Mouse (Mus musculus): Measurements from ENCODE around the gene Abcc3. TPM values are rescaled to one million over a fixed set of nuclear protein-coding genes. Genes with fewer than 3 reads are reported as not detected.
A peak's percentile ranks its signal among the peaks of the same experiment; 100 is the strongest.

Gene Abcc3
- total RNA-seq (2015; ENCODE audit: low replicate concordance) (2.9 and 6.7 TPM in 2 replicates), total RNA-seq (2017; ENCODE audit: low replicate concordance) (4.5 TPM in 1 of 2 replicates, not detected in the other)

- ATAC-seq (replicated peaks; ENCODE audit: low FRiP score, poor library complexity, severe bottlenecking) = no peak
Measured at GRCm38 (mm10) chr11:94392672-94393109, at the start of gene Abcc3. TSS of gene Abcc3 (minus strand) at chr11:94392997.

- ATAC-seq (replicated peaks; ENCODE audit: low FRiP score, poor library complexity, severe bottlenecking) = no peak
Measured at GRCm38 (mm10) chr11:94441752-94442151, 49.0 kb upstream of the Abcc3 start.

GRCm38 (mm10) chr11:94441122-94441521 lies 48.3 kb upstream of the Abcc3 start:
- no peak for ATAC-seq (replicated peaks; ENCODE audit: low FRiP score, poor library complexity, severe bottlenecking)

- no peak for ATAC-seq (replicated peaks; ENCODE audit: low FRiP score, poor library complexity, severe bottlenecking)
Measured at GRCm38 (mm10) chr11:94440421-94440820, 47.6 kb upstream of the Abcc3 start.

- no peak for ATAC-seq (replicated peaks; ENCODE audit: low FRiP score, poor library complexity, severe bottlenecking)
Measured at GRCm38 (mm10) chr11:94429011-94429651, 36.3 kb upstream of the Abcc3 start.

- no peak for ATAC-seq (replicated peaks; ENCODE audit: low FRiP score, poor library complexity, severe bottlenecking)
Measured at GRCm38 (mm10) chr11:94428091-94428835, 35.5 kb upstream of the Abcc3 start.

GRCm38 (mm10) chr11:94425656-94426055 lies 32.9 kb upstream of the Abcc3 start:
- ATAC-seq (replicated peaks; ENCODE audit: low FRiP score, poor library complexity, severe bottlenecking) = no peak

- no peak for ATAC-seq (replicated peaks; ENCODE audit: low FRiP score, poor library complexity, severe bottlenecking)
Measured at GRCm38 (mm10) chr11:94425215-94425614, 32.4 kb upstream of the Abcc3 start.

GRCm38 (mm10) chr11:94424380-94424779 lies 31.6 kb upstream of the Abcc3 start:
- ATAC-seq (replicated peaks; ENCODE audit: low FRiP score, poor library complexity, severe bottlenecking) = no peak

- no peak for ATAC-seq (replicated peaks; ENCODE audit: low FRiP score, poor library complexity, severe bottlenecking)
Measured at GRCm38 (mm10) chr11:94423855-94424254, 31.1 kb upstream of the Abcc3 start.

- ATAC-seq (replicated peaks; ENCODE audit: low FRiP score, poor library complexity, severe bottlenecking) = no peak
Measured at GRCm38 (mm10) chr11:94420991-94421390, 28.2 kb upstream of the Abcc3 start.

GRCm38 (mm10) chr11:94420325-94420724 lies 27.5 kb upstream of the Abcc3 start:
- peak; percentile 31; the same call in 1 of the 2 replicates for ATAC-seq (replicated peaks; ENCODE audit: low FRiP score, poor library complexity, severe bottlenecking)

- ATAC-seq (replicated peaks; ENCODE audit: low FRiP score, poor library complexity, severe bottlenecking) = no peak
Measured at GRCm38 (mm10) chr11:94419004-94419727, 26.4 kb upstream of the Abcc3 start.

GRCm38 (mm10) chr11:94414042-94414441 lies 21.2 kb upstream of the Abcc3 start:
- no peak for ATAC-seq (replicated peaks; ENCODE audit: low FRiP score, poor library complexity, severe bottlenecking)

GRCm38 (mm10) chr11:94413516-94413915 lies 20.7 kb upstream of the Abcc3 start:
- ATAC-seq (replicated peaks; ENCODE audit: low FRiP score, poor library complexity, severe bottlenecking) = no peak

- no peak for ATAC-seq (replicated peaks; ENCODE audit: low FRiP score, poor library complexity, severe bottlenecking)
Measured at GRCm38 (mm10) chr11:94412998-94413469, 20.2 kb upstream of the Abcc3 start.

- ATAC-seq (replicated peaks; ENCODE audit: low FRiP score, poor library complexity, severe bottlenecking) = no peak
Measured at GRCm38 (mm10) chr11:94412562-94412961, 19.8 kb upstream of the Abcc3 start.

- ATAC-seq (replicated peaks; ENCODE audit: low FRiP score, poor library complexity, severe bottlenecking) = no peak
Measured at GRCm38 (mm10) chr11:94407803-94408321, 15.1 kb upstream of the Abcc3 start.

- no peak for ATAC-seq (replicated peaks; ENCODE audit: low FRiP score, poor library complexity, severe bottlenecking)
Measured at GRCm38 (mm10) chr11:94405348-94405747, 12.6 kb upstream of the Abcc3 start.

- peak; percentile 85 for ATAC-seq (replicated peaks; ENCODE audit: low FRiP score, poor library complexity, severe bottlenecking)
Measured at GRCm38 (mm10) chr11:94404641-94405260, 12.0 kb upstream of the Abcc3 start.
